Mouse (Mus musculus) Muller cell, postnatal 12 days (primary cell): ENCODE measurements around the gene Gm5926.
"Not testable (repeated sequence)": the region's sequence is repeated elsewhere in the genome, so short reads cannot be mapped to it uniquely, and the experiment has no call there.

Experiments used
- DNase-seq: peaks from one replicate; pipeline ENCODE4 v3.0.0-alpha.2; 2015; ENCODE audit errors: inconsistent ontology term

The Gm5926 gene

GRCm38 (mm10) chrX:32650416-32650815 is at the start of gene Gm5926:
Gm5926 (plus strand) TSS chrX:32650716.
- DNase-seq, result not testable (repeated sequence)

GRCm38 (mm10) chrX:32601008-32601407 is 49.5 kb upstream of the Gm5926 start:
- DNase-seq, result not testable (repeated sequence)

- DNase-seq, result not testable (repeated sequence)
Observed at GRCm38 (mm10) chrX:32601425-32601824, 49.1 kb upstream of the Gm5926 start.
